ENCODE assay signal across 8 mouse cellular contexts in the genomic region with DNA sequence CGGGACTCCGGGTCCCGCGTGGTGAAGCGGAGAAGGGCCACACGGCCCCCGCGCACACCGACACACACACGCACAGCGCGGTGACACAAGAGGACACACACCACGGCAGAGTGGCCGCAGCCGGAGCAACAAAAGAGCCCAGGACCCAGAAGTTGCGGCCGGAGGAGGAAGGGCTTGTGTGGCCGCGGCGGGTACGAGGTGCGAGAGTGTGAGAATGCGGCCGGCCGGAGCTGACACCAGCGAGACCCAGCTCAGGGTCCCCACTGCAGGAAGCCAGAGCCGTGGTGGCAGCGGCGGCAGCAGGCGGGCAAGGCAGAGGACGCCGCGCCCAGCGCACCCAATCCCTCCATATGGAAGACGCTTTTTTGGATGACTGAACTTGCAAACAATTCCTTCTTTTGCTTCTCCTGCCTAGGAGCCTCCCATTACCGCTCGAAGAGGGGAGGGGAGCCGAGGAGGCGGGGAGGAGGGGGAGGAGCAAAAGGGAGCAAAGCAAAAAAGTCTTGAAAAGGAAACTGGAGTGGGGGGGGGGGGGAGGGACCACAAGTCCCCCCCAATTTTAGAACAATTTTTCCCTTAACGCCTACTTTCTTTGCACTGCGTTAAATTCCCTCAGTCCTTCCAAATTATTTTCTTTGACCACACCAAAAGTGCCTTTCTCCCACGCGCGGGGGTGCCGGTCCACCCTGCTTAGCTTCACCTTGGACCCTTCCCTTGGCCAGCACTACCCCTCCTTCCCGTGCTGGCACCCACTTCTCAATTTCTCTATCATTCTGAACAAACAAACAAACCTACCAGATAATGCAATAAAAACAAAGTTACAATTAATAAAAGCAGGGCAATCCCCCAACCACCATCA. TPM values are rescaled to one million over a fixed set of nuclear protein-coding genes. Genes with fewer than 3 reads are reported as not detected.
A peak's percentile ranks its signal among the peaks of the same experiment; 100 is the strongest.
DNase-seq lines count a peak whose midpoint lies in the region; ATAC-seq and TF ChIP-seq lines count a peak whose summit lies in the region.

Gene Boc, minus strand, starts transcription at position 427 of the 859 bp plus-strand sequence.

- no peaks in the 10 kb centered on the region for H3K27me3 ChIP-seq in lung, embryonic 14.5 days (ENCODE audit: insufficient read depth, low read length)
- H3K27me3 ChIP-seq in neural tube, embryonic 15.5 days (replicated peaks) = no peaks in the 10 kb centered on the region

- H3K36me3 ChIP-seq in ES-E14 (ENCODE audit: control insufficient read depth, insufficient read depth, low read length, poor library complexity, severe bottlenecking) = no peaks in the 10 kb centered on the region
- no peaks in the 10 kb centered on the region for H3K36me3 ChIP-seq in lung, embryonic 14.5 days (ENCODE audit: insufficient read depth)
- H3K36me3 ChIP-seq in neural tube, embryonic 15.5 days = no peaks in the 10 kb centered on the region

- under 1% methylated on average over 44 of the region's 46 CpGs for WGBS in lung, embryonic 14.5 days
- under 1% methylated on average over 45 of the region's 46 CpGs for WGBS in neural tube, embryonic 15.5 days

- peaks cover 0 to 2% of the 10 kb centered on the region in 2 experiments; a peak in 1 of 4 replicates for H3K4me1 ChIP-seq in ES-E14 (ENCODE audit: control insufficient read depth in 2 of 2, insufficient read depth in 2 of 2, low read length in 2 of 2, poor library complexity in 1 of 2)
- peaks cover 8% of the 10 kb centered on the region for H3K4me1 ChIP-seq in lung, embryonic 14.5 days (ENCODE audit: insufficient read depth)
- H3K4me1 ChIP-seq in neural tube, embryonic 15.5 days = peaks cover 28% of the 10 kb centered on the region

- ATAC-seq in lung, embryonic 14.5 days (ENCODE audit: insufficient read depth) = peak; percentile 74
- peak; percentile 69 for ATAC-seq in neural tube, embryonic 15.5 days (ENCODE audit: low FRiP score)

- peak within 1 kb of the TSS; percentile 54 for H3K9ac ChIP-seq in ES-E14 (ENCODE audit: insufficient read depth, low read depth, low read length, poor library complexity, severe bottlenecking)
- peak within 1 kb of the TSS; percentile 97 for H3K9ac ChIP-seq in lung, embryonic 14.5 days
- H3K9ac ChIP-seq in neural tube, embryonic 15.5 days (replicated peaks) = peak within 1 kb of the TSS; percentile 79

- no peak for TF ChIP-seq CTCF in lung, embryonic 14.5 days (IDR thresholded peaks at IDR 0.05; ENCODE audit: low read depth)

- H3K4me2 ChIP-seq in lung, embryonic 14.5 days = peak within 1 kb of the TSS; percentile 64
- H3K4me2 ChIP-seq in neural tube, embryonic 15.5 days = peak within 1 kb of the TSS; percentile 97

- H3K4me3 ChIP-seq in ES-E14 (ENCODE audit: insufficient read depth in 1 of 2, low read depth in 1 of 2, low read length in 2 of 2, poor library complexity in 1 of 2, severe bottlenecking in 1 of 2) = peak within 1 kb of the TSS; percentile 81 to 82
- H3K4me3 ChIP-seq in lung, embryonic 14.5 days (ENCODE audit: low read depth, low read length) = peak within 1 kb of the TSS; percentile 88
- H3K4me3 ChIP-seq in neural tube, embryonic 15.5 days (replicated peaks) = peak within 1 kb of the TSS; percentile 66

- DNase-seq in ES-E14 (ENCODE audit: low read depth, low spot score) = peak; percentile 31
- peak; percentile 81 to 90 for DNase-seq in cerebellum, adult 18-20 months
- DNase-seq in forelimb bud, embryonic 11.5 days (ENCODE audit: low read depth, low spot score) = peak; percentile 76
- DNase-seq in heart, postnatal 36 days = peak; percentile 68 to 73
- peak; percentile 57 to 67 for DNase-seq in layer of hippocampus, adult 18-20 months (ENCODE audit: low spot score in 2 of 2)
- DNase-seq in lung, embryonic 14.5 days = peak; percentile 87
- DNase-seq in thymus, postnatal 4 days = peak; percentile 45

- H3K9me3 ChIP-seq in ES-E14 (ENCODE audit: control insufficient read depth, insufficient read depth, low read depth, low read length) = no peaks in the 10 kb centered on the region
- H3K9me3 ChIP-seq in lung, embryonic 14.5 days (ENCODE audit: low read depth, low read length) = no peaks in the 10 kb centered on the region
- no peaks in the 10 kb centered on the region for H3K9me3 ChIP-seq in neural tube, embryonic 15.5 days (replicated peaks)

- intact Hi-C loops in heart, postnatal 36 days (cut with DNase I) = loop anchor here (5.0 kb wide), 3 partner anchors 74 to 599 kb away; partner anchors contain the start of genes Atg3 and Slc35a5

- in situ Hi-C loops in ES-E14 (cut with MboI; ENCODE audit: low sequenced_read_pairs in 2 of 2, unreplicated experiment in 2 of 2) = no loop called here

- H3K27ac ChIP-seq in ES-E14 (ENCODE audit: insufficient read depth, low read depth, low read length, poor library complexity, severe bottlenecking) = no peak within 1 kb of the TSS
- H3K27ac ChIP-seq in lung, embryonic 14.5 days (ENCODE audit: low read depth) = peak within 1 kb of the TSS; percentile 93
- H3K27ac ChIP-seq in neural tube, embryonic 15.5 days (replicated peaks) = peak within 1 kb of the TSS; percentile 81

TF ChIP-seq in ES-E14, 5 proteins besides CTCF, POLR2A, EP300 and RAD21:
- TF ChIP-seq MAFK (IDR thresholded peaks at IDR 0.05; ENCODE audit: insufficient read depth, low read depth, low read length) = no peak
- no peak for TF ChIP-seq ZNF384 (IDR thresholded peaks at IDR 0.05; ENCODE audit: low read depth, low read length)
- TF ChIP-seq HCFC1 (IDR thresholded peaks at IDR 0.05; ENCODE audit: borderline replicate concordance, insufficient read depth, low read length) = no peak
- no peak for TF ChIP-seq CHD2 (IDR thresholded peaks at IDR 0.05; ENCODE audit: low read depth, low read length)
- TF ChIP-seq ZC3H11A (IDR thresholded peaks at IDR 0.05; ENCODE audit: borderline replicate concordance, low read depth, low read length) = no peak
TF ChIP-seq in ES-E14: peak in this region for 0.

RNA-seq across cellular contexts. Expression of gene Boc, which starts in this region (rescaled TPM):
- 5.4 TPM in 2 replicates for total RNA-seq in ES-E14 (2012; rRNA removed)
- total RNA-seq in heart, postnatal 36 days (2021) = 1 to 10 TPM; 4.8 to 5.9 TPM
- 10 to 100 TPM; 11.5 to 11.6 TPM for total RNA-seq in layer of hippocampus, adult 18-20 months (2021)
- 36.4 and 38.8 TPM in 2 replicates for polyA plus RNA-seq in lung, embryonic 14.5 days (2014; fragmentation: Nextera tagmentation; extraction: Ambion mirVana)
- 6.9 and 8.1 TPM in 2 replicates for polyA plus RNA-seq in neural tube, embryonic 15.5 days (2015; fragmentation: Nextera tagmentation; extraction: Ambion mirVana)

Comparison
In these comparisons a context has a peak if more than half of its experiments do, and no peak if none do; other contexts are left out.
1. DNase-seq: peak in every context shown above with its lines; median percentile 87 in lung, embryonic 14.5 days; 86 in cerebellum, adult 18-20 months; 76 in forelimb bud, embryonic 11.5 days; 70 in heart, postnatal 36 days; 62 in layer of hippocampus, adult 18-20 months; 45 in thymus, postnatal 4 days; 31 in ES-E14.